Mouse (Mus musculus) heart, adult 9 months (tissue): ENCODE results near the gene Gm20458.
A peak's percentile ranks its signal among the peaks of the same experiment; 100 is the strongest.

Experiments used
- DNase-seq, 2 experiments: peaks; one replicate each; pipeline ENCODE4 v3.0.0; 2022; ENCODE audit warnings: low spot score in 2 of 2

Gm20458 gene

DNA sequence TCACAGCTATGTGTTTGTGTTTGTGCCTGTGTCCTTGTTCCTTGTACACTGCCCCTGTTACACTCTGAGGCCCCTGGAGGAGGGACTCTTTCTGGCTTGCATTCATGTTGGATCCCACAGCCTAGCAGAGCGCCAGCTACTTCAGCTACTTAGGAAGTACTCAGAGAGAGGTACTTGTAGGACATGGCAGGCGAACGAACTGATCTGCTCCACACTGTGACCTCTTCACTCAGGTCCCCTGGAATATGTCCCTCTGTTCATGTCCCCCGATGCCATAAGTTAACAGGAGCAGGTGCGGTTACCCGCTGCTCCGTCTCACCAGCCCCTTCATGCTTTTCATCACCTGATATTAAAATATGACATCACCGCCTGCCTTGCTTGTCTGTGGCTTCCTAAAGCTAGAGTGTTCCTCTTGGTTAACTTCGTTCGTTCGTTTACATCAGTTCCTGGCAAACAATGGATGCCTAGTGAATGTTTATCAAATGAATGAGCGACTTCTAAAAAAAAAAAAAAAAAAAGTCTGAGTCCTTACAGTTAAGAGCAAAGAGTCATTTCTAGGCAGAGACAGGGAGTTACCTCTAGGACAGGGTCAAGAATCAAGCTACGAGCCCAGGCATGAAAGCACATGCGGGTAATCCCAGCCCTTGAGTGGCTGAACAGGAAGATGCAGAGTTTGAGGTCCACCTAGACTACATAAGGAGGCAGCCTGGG lies 7.6 kb upstream of the Gm20458 start:
- peak; percentile 52 to 65 for DNase-seq

- DNase-seq: no peak
Measured at GRCm38 (mm10) chr2:164453887-164454500, 6.8 kb upstream of the Gm20458 start.

DNA sequence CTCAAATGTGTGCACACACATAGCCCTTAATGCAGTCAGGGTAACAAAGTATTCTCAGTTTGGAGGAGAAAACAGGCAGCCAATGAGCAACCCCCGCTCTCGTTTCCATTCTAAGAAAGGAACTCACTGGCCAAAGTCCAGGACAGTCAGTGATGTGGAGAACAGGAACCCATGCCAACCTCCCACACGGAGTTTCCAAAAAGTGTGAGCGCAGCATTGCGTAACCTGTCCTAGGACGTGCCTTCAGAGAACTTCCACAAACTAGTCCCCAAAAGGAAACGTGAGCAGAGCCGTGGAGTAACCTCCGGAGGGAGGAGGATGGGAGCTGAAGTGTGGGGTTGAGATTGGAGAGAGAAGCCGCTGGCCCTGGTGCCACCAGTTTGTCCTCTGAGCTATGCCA lies 5.9 kb upstream of the Gm20458 start:
- DNase-seq: peak; percentile 87 to 92

- DNase-seq: peak; percentile 71 to 76
Measured at GRCm38 (mm10) chr2:164455421-164456190, 5.2 kb upstream of the Gm20458 start.

GRCm38 (mm10) chr2:164456413-164456812 lies 4.4 kb upstream of the Gm20458 start:
- DNase-seq: no peak

DNA sequence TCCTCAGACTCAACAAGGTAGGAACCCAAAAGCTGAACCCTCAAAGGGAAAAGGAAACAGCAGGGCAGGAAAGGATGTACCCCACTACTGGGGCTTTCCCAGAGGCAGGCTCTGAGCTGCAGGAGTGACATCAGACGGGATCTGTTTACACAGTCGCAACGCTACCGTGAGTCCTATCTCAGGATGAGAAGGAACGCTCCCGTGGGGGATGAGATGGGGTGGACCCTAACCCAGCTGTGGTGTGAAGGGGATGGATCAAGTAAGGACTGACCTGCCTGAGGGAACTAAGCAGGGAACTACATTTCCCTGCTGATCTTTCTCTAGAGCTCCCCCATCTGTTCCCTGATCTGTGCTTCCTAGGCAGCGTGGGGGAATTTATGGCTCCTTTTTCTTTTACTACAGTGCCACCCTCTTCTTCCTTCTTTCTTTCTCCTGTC lies 3.9 kb upstream of the Gm20458 start, which contains the start of gene Sys1:
Sys1 (plus strand) TSS at position 101 of the 437 bp plus-strand sequence.
- peak in 1 of 2 experiments; percentile 34 for DNase-seq

DNA sequence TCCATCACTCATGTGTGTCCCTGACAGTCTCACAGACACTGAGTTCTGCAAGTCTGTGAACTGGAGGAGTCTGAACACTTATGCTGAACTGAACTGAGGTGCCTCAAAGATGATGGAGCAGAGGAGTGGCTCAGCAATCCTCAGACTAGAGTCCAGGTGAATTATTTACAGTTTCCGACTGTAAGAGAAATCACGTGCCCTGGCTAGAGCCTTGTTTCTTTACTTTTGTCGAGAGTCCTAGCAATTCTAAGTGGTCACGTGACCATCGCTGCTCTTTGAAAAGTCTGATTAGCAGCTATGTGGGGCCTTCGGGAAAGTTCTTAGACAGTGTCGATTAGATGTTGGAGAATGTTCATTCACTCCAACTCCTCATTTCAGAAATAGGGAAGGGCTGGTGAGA lies 2.8 kb upstream of the Gm20458 start:
- no peak for DNase-seq

DNA sequence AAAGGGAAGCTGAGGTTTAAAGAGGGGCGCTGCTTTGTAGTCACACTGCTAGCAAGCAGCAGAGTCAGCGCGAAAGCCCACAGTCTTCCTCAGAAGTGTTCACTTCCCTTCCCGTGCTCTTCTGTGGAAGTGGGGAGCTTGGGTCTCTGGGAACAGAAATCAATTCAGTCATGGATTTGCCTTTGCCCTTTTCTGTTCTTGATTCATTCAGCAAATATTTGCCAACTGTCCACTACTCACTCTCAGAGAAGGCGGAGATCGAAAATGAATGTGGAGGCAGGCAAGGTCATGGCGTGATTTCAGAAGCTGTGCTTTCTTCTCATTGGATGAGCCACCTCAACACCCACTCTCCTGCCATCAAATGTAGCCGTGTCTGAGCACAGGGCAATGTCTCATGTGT lies 2.2 kb upstream of the Gm20458 start:
- no peak for DNase-seq

- DNase-seq: no peak
Measured at GRCm38 (mm10) chr2:164465161-164465560, 4.4 kb downstream of the Gm20458 start.

DNA sequence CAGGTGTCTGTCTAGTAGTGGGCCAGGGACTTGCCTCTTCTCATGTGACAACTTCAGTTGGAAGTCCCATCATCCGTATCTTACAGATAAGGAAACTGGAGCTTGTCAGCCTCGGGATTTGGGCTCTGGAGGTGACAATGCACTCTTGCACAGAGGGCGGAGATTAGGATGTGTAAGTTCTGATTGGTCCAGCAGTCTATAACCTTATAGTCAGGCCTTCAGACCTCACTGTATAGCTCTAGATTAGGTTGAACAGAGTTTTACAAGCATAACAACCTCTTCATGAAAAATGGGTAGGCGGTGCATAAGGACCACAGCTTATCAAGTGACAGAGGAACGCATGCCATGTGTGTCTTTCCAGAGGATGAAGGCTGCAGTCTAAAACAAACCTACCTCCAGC lies 6.0 kb downstream of the Gm20458 start:
- no peak for DNase-seq

GRCm38 (mm10) chr2:164470254-164470653 lies 9.5 kb downstream of the Gm20458 start:
- DNase-seq: no peak

GRCm38 (mm10) chr2:164473624-164474023 lies 12.9 kb downstream of the Gm20458 start, which contains the start of gene Trp53tg5:
Gene Trp53tg5 (minus strand): TSS chr2:164473724.
- DNase-seq: no peak

DNA sequence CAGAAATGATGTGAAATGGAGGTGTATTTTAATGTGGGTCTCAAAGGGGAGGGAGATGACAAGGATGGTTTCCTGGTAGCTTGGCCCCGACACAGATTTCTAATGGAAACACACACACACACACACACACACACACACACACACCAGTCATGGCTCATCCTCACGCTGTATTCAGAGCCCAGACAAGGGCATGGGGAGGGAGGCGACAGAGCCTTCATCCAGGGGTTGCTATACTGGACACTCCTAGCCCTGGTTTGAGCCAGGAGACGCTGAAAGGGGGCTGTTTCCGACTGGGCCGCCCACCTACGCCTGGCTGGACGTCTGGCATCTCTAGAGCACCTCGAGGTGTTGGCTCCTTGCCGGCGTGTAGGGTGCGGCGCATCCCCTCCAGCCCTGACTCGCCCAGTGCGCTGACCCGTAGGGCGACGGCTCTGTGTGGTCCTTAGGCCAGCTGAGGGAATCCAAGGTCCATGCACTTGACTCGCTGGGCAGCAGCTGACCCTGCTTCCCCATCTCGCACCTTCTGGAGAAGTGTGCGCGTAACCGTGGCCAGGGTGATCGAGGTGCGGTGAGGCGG lies 25.0 kb downstream of the Gm20458 start, which contains the start of gene Dbndd2:
Dbndd2 (plus strand) TSS at position 426 of the 577 bp plus-strand sequence.
- DNase-seq: peak; percentile 57 to 65

DNA sequence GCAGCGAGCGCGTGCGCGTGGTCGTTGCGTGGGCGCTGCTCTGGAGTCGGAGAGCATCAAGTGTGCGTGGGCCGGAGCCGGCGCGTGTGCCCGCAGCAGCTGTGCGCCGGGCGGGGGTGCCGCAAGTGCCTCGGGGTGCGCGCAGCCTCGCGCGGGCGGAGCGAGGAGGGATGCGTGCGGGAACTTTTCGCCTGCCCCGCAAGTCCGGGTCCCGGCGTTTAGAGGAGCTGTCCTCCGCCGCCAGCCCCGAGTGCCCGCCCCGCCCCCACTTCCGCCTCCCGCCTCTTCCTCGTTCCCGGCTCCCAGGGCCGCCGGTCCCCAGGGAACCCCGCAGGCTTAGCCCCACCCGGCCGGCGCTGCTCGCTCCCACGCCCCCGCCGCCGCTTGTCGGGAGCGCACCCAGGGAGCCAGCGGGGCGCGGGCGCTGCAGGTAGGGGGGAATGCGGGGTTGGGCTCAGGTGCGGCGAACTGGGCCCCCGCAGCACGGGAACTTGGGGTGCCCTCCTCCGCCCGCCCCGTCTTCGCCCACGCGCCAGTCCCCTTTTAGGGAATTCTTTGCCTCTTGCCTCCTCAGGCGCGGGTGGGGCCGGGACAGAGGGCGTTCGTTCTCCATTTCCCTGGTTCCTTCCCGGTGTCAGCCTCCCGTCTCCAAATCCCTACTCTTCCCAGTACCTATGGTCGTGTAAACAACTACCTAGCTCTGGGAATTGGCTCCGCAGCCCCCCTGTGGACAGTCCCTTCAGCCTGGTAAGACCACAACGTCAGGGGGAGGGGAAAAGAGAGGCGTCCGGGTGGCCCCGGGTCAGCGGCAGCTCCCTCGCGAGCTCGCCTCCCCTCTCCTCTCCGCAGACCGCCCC lies 25.7 kb downstream of the Gm20458 start:
- peak; percentile 70 to 73 for DNase-seq

DNA sequence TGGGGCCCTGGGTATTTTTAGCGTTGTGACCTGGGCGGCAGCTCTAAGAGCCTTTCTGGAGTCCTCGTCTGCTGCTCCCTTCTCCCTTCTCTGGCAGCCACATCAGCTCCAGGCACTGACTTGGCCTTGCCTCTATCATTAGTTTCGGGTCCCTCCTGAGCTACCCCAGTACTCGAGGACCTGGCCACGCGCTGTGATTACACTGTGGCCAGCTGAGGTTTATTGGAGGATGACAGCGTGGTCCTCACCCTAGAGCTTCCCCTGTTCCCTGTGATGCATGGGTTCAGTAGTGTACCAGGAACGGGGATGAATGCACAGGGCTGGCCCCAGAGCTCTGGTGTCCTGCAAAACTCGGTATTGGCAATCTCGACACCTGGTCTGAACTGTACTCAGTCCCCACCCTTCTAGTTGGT lies 26.4 kb downstream of the Gm20458 start:
- DNase-seq: no peak

GRCm38 (mm10) chr2:164487812-164488211 lies 27.0 kb downstream of the Gm20458 start:
- DNase-seq: no peak

GRCm38 (mm10) chr2:164494126-164494525 lies 33.4 kb downstream of the Gm20458 start:
- DNase-seq: no peak

GRCm38 (mm10) chr2:164496331-164496730 lies 35.6 kb downstream of the Gm20458 start:
- DNase-seq: no peak

DNA sequence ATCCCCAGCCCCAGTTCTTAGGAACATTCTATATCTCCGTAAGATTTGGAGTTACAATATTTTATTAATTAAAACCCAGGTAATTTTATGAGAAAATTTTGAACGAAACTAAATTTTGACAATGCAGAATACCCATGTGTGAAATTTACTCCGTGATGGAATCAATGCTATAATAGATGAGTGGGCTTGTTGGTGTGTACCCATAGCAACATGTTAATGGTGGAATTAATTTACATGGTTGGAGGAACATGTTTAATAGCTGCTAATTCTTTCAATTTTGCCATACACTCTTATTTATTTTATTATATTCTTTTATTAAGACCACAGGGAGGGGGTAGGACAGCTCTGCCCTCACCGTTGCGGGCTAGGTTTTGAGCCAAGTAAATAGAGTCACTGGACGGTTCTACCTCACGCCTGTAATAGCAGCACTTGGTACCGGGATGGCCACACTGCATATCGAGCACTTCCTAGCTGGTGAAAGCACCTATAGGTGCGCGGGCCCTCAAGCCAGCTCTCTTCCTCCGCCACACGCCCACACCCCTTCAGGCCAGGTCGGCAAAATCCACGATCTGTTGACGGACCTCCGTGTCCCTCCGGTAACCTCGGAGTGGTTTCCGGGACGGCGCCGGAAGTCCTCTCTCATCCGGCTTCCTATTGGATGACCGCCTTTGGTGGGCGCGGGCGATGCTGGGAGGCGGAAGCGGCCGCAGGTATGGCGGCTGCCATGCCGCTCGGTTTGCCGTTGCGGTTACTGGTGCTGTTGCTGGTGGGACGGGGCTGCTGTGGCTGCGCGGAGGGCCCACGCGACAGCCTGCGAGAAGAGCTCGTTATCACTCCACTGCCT lies 36.3 kb downstream of the Gm20458 start, which contains the start of gene Pigt:
Pigt (plus strand) TSS at position 674 of the 844 bp plus-strand sequence.
- peak; percentile 87 for DNase-seq

GRCm38 (mm10) chr2:164497691-164498268 lies 37.0 kb downstream of the Gm20458 start:
- no peak for DNase-seq
